Mouse (Mus musculus): ENCODE measurements around the gene Sorbs2.

DNA sequence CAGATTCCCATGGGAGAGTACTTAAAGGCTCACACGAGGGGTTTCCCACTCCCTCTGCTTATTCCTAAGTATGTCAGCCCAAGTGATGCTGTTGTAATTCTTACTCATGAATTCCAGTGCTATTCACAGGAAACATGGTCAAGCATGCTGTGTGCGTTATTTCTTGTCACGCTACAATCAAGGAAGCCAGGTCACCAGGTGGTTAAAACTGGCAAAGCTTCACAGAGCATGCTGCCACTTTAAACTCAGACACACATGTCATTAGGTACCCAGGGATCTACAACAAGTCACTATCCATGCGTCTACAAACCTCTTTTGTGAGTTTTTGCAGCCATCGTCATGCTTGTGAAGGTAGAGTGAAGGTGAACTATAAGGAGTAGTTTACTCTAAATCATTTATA, 267.3 kb downstream of the Sorbs2 start:
- TF ChIP-seq CTCF (IDR thresholded peaks at IDR 0.05; ENCODE audit: low read depth, low read length) (no peak), POLR2A (IDR thresholded peaks at IDR 0.05; ENCODE audit: borderline replicate concordance, low read depth, low read length) (no peak)

Measured in bone marrow macrophage, adult 2 months (primary cell).